Mouse (Mus musculus): Measurements from ENCODE around the gene Slain1. TPM values are rescaled to one million over a fixed set of nuclear protein-coding genes. Genes with fewer than 3 reads are reported as not detected.

Gene Slain1
- polyA plus RNA-seq, 1 experiment from 2014 or later = 28.4 TPM

- 27% methylated on average over 9 of the region's 9 CpGs for WGBS
- no peak overlapping the region for H3K4me3 ChIP-seq (replicated peaks; ENCODE audit: low read length)
- DNase-seq (ENCODE audit: low spot score) = no peak
Measured at GRCm38 (mm10) chr14:103682633-103683390, 32.8 kb downstream of the Slain1 start.

DNA sequence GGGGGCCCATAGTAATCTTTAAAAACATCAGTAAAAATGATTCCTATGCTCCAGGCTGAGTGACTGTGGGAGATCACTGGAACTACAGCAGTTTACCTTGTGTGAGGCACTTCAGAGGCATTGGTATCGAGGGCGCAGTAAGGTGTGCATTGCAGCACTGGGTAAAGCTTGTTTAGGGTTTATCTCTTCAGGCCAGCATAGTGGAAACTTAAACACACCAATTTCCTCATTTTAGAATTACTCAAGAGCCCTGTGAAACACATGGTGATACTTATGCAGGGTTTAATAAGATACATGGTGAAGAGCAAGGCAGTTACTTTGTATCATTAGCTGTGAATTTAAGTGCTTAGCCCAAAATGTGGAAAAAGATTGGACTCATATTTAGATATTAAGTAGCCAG lies 37.0 kb downstream of the Slain1 start:
- Histone ChIP-seq H3K36me3 (replicated peaks; ENCODE audit: control insufficient read depth, insufficient read depth) (peaks cover 46% of the 10 kb centered on the region), H3K4me3 (replicated peaks; ENCODE audit: low read length) (no peak overlapping the region), H3K9ac (no peak overlapping the region), H3K4me1 (replicated peaks; ENCODE audit: control insufficient read depth, insufficient read depth, low read length) (peaks cover 16% of the 10 kb centered on the region), H3K9me3 (ENCODE audit: control insufficient read depth, low read length) (no peaks in the 10 kb centered on the region), H3K27ac (no peak overlapping the region), H3K4me2 (replicated peaks) (no peak overlapping the region), H3K27me3 (ENCODE audit: control insufficient read depth, insufficient read depth, low read length) (no peaks in the 10 kb centered on the region)
- WGBS = 94% methylated on average over 2 of the region's 2 CpGs
- DNase-seq (ENCODE audit: low spot score) (no peak), ATAC-seq (ENCODE audit: low FRiP score) (no peak)

More at GRCm38 (mm10) chr14:103682633-103683390, 32.8 kb downstream of the Slain1 start:
- Histone ChIP-seq H3K27ac (no peak overlapping the region), H3K4me2 (replicated peaks) (no peak overlapping the region), H3K9ac (no peak overlapping the region), H3K36me3 (replicated peaks; ENCODE audit: control insufficient read depth, insufficient read depth) (peaks cover 22% of the 10 kb centered on the region), H3K27me3 (ENCODE audit: control insufficient read depth, insufficient read depth, low read length) (no peaks in the 10 kb centered on the region), H3K4me1 (replicated peaks; ENCODE audit: control insufficient read depth, insufficient read depth, low read length) (peaks cover 47% of the 10 kb centered on the region), H3K9me3 (ENCODE audit: control insufficient read depth, low read length) (no peaks in the 10 kb centered on the region)
- peak; percentile 22; the same call in 1 of the 2 replicates for ATAC-seq (ENCODE audit: low FRiP score)

GRCm38 (mm10) chr14:103694295-103694694 lies 44.3 kb downstream of the Slain1 start:
- Histone ChIP-seq H3K9me3 (ENCODE audit: control insufficient read depth, low read length) (no peaks in the 10 kb centered on the region), H3K27ac (no peak overlapping the region), H3K4me2 (replicated peaks) (no peak overlapping the region), H3K4me1 (replicated peaks; ENCODE audit: control insufficient read depth, insufficient read depth, low read length) (no peaks in the 10 kb centered on the region), H3K4me3 (replicated peaks; ENCODE audit: low read length) (no peak overlapping the region), H3K36me3 (replicated peaks; ENCODE audit: control insufficient read depth, insufficient read depth) (peaks cover 45% of the 10 kb centered on the region), H3K9ac (no peak overlapping the region), H3K27me3 (ENCODE audit: control insufficient read depth, insufficient read depth, low read length) (no peaks in the 10 kb centered on the region)
- 27% methylated on average over 1 of the region's 1 CpGs for WGBS
- ATAC-seq (ENCODE audit: low FRiP score) (peak; percentile 71), DNase-seq (ENCODE audit: low spot score) (peak; percentile 81)

DNA sequence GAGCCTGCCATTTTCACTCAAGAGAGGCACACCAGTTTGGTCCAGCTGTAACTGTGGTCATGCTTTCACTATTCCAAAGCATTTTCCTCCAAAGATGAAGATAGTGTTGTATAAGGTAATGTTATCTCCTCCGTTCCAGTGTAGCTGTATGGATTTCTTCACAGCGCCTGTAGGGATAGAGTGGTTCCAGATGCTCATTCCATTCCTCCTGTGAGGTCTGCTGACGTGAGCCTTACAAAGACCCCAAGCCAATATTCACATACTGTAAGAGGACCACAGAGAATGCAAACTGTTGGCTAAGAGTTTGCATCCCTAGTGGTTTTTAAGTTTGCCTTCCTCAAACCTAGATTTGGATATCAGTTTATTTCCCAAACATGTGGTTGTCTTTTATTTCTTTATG lies 45.6 kb downstream of the Slain1 start:
- Histone ChIP-seq H3K27ac (no peak overlapping the region), H3K27me3 (ENCODE audit: control insufficient read depth, insufficient read depth, low read length) (no peaks in the 10 kb centered on the region), H3K9ac (no peak overlapping the region), H3K4me2 (replicated peaks) (no peak overlapping the region), H3K4me3 (replicated peaks; ENCODE audit: low read length) (no peak overlapping the region), H3K9me3 (ENCODE audit: control insufficient read depth, low read length) (no peaks in the 10 kb centered on the region), H3K4me1 (replicated peaks; ENCODE audit: control insufficient read depth, insufficient read depth, low read length) (no peaks in the 10 kb centered on the region), H3K36me3 (replicated peaks; ENCODE audit: control insufficient read depth, insufficient read depth) (peaks cover 42% of the 10 kb centered on the region)
- no peak for ATAC-seq (ENCODE audit: low FRiP score)
- no peak for DNase-seq (ENCODE audit: low spot score)
- 95% methylated on average over 3 of the region's 3 CpGs for WGBS

DNA sequence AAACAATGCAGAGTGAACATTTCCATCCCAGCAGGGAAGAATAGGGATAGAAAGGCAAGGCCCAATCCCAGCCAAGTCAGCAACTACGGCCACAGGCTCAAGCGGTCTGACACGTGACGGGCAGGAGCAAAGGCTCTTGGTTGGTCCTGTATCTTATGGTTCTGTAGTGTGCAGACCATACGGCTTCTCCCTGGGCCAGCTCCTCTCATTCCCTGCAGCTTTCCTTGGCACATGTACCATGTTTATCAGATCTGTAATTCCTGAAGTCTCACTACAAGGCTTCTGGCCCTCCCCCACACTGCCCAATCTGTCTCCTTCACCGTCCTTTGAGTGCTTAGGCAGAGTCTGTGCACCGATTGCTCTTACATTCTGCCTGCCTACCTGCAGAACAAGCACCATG lies 47.1 kb downstream of the Slain1 start:
- ATAC-seq (ENCODE audit: low FRiP score) = no peak
- WGBS = 94% methylated on average over 7 of the region's 7 CpGs
- no peaks in the 10 kb centered on the region for H3K4me1 ChIP-seq (replicated peaks; ENCODE audit: control insufficient read depth, insufficient read depth, low read length)

GRCm38 (mm10) chr14:103699308-103699707 lies 49.3 kb downstream of the Slain1 start:
- no peak for DNase-seq (ENCODE audit: low spot score)
- H3K9me3 ChIP-seq (ENCODE audit: control insufficient read depth, low read length) = no peaks in the 10 kb centered on the region
- no peaks in the 10 kb centered on the region for H3K4me1 ChIP-seq (replicated peaks; ENCODE audit: control insufficient read depth, insufficient read depth, low read length)
- no peak overlapping the region for H3K4me2 ChIP-seq (replicated peaks)
- H3K4me3 ChIP-seq (replicated peaks; ENCODE audit: low read length) = no peak overlapping the region
- no peak overlapping the region for H3K9ac ChIP-seq
- ATAC-seq (ENCODE audit: low FRiP score) = no peak
- H3K36me3 ChIP-seq (replicated peaks; ENCODE audit: control insufficient read depth, insufficient read depth) = peaks cover 75% of the 10 kb centered on the region
- no peak overlapping the region for H3K27ac ChIP-seq
- 99% methylated on average over 6 of the region's 6 CpGs for WGBS
- no peaks in the 10 kb centered on the region for H3K27me3 ChIP-seq (ENCODE audit: control insufficient read depth, insufficient read depth, low read length)

More for the DNA sequence above, 47.1 kb downstream of the Slain1 start:
- Histone ChIP-seq H3K4me3 (replicated peaks; ENCODE audit: low read length) (no peak overlapping the region), H3K27me3 (ENCODE audit: control insufficient read depth, insufficient read depth, low read length) (no peaks in the 10 kb centered on the region), H3K36me3 (replicated peaks; ENCODE audit: control insufficient read depth, insufficient read depth) (peaks cover 55% of the 10 kb centered on the region), H3K9me3 (ENCODE audit: control insufficient read depth, low read length) (no peaks in the 10 kb centered on the region), H3K27ac (no peak overlapping the region), H3K9ac (no peak overlapping the region), H3K4me2 (replicated peaks) (no peak overlapping the region)
- no peak for DNase-seq (ENCODE audit: low spot score)

- 94% methylated on average over 18 of the region's 18 CpGs for WGBS
- no peaks in the 10 kb centered on the region for H3K27me3 ChIP-seq (ENCODE audit: control insufficient read depth, insufficient read depth, low read length)
- peaks cover 73% of the 10 kb centered on the region for H3K36me3 ChIP-seq (replicated peaks; ENCODE audit: control insufficient read depth, insufficient read depth)
- no peaks in the 10 kb centered on the region for H3K4me1 ChIP-seq (replicated peaks; ENCODE audit: control insufficient read depth, insufficient read depth, low read length)
- no peak overlapping the region for H3K4me2 ChIP-seq (replicated peaks)
- no peaks in the 10 kb centered on the region for H3K9me3 ChIP-seq (ENCODE audit: control insufficient read depth, low read length)
- H3K9ac ChIP-seq = no peak overlapping the region
- ATAC-seq (ENCODE audit: low FRiP score) = 0 out of 2 replicates have a peak, but pooled peaks have one; percentile 10
- no peak overlapping the region for H3K27ac ChIP-seq
- H3K4me3 ChIP-seq (replicated peaks; ENCODE audit: low read length) = no peak overlapping the region
- no peak for DNase-seq (ENCODE audit: low spot score)
Measured at GRCm38 (mm10) chr14:103702516-103702915, 52.5 kb downstream of the Slain1 start.

DNA sequence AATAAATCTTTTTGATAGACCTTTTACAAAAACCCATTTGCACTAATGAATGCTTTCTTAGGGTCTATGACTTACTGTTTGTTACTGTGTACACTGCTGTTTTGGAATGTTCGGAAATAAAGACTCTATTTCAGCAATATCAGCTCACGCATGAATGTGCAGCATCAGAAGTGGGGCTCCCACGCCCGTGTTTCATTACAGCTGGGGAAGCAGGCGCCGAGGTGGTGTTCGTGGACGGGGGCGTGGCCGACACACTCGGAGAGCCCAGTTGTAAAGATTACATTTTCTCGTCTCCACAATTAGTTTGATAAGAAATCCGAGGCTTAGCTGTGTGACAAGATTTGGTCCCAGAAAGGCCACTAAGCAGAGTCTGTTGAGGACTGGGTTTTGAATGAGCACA lies 54.7 kb downstream of the Slain1 start:
- no peaks in the 10 kb centered on the region for H3K4me1 ChIP-seq (replicated peaks; ENCODE audit: control insufficient read depth, insufficient read depth, low read length)
- H3K9me3 ChIP-seq (ENCODE audit: control insufficient read depth, low read length) = no peaks in the 10 kb centered on the region
- DNase-seq (ENCODE audit: low spot score) (no peak), ATAC-seq (ENCODE audit: low FRiP score) (no peak)
- H3K36me3 ChIP-seq (replicated peaks; ENCODE audit: control insufficient read depth, insufficient read depth) = peaks cover 62% of the 10 kb centered on the region
- H3K9ac ChIP-seq = no peak overlapping the region
- H3K4me2 ChIP-seq (replicated peaks) = no peak overlapping the region
- H3K27me3 ChIP-seq (ENCODE audit: control insufficient read depth, insufficient read depth, low read length) = no peaks in the 10 kb centered on the region
- 83% methylated on average over 13 of the region's 13 CpGs for WGBS
- H3K4me3 ChIP-seq (replicated peaks; ENCODE audit: low read length) = no peak overlapping the region
- H3K27ac ChIP-seq = no peak overlapping the region

DNA sequence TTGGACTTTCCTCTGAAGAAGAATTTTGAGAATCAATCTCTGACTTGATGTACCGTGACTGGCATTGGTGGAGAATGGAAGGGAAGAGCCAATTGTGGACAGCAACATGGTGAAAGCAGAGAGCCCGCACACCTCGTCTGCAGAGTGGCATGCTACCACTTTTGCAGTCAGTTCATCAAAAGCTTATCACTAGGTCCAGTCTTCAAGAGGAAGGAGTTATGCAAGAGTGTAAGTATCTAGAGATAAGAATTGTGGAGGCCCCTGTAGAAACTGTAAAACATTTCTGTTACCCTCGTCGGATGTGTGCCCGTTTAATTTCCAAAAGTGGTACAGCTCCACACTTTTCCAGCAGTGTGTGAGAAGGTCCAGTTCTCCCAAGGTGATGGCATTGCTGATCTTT lies 56.3 kb downstream of the Slain1 start:
- peaks cover 51% of the 10 kb centered on the region for H3K36me3 ChIP-seq (replicated peaks; ENCODE audit: control insufficient read depth, insufficient read depth)
- no peak overlapping the region for H3K4me3 ChIP-seq (replicated peaks; ENCODE audit: low read length)
- 92% methylated on average over 6 of the region's 6 CpGs for WGBS
- no peaks in the 10 kb centered on the region for H3K4me1 ChIP-seq (replicated peaks; ENCODE audit: control insufficient read depth, insufficient read depth, low read length)
- no peak overlapping the region for H3K9ac ChIP-seq
- no peaks in the 10 kb centered on the region for H3K9me3 ChIP-seq (ENCODE audit: control insufficient read depth, low read length)
- H3K27ac ChIP-seq = no peak overlapping the region
- no peaks in the 10 kb centered on the region for H3K27me3 ChIP-seq (ENCODE audit: control insufficient read depth, insufficient read depth, low read length)
- DNase-seq (ENCODE audit: low spot score) (no peak), ATAC-seq (ENCODE audit: low FRiP score) (no peak)
- no peak overlapping the region for H3K4me2 ChIP-seq (replicated peaks)

Measured in hindbrain, embryonic 14.5 days (tissue).